Mouse (Mus musculus) kidney, adult 9 months (tissue): ENCODE measurements around the gene Gm28827.
"Not testable (repeated sequence)": the region's sequence is repeated elsewhere in the genome, so short reads cannot be mapped to it uniquely, and the experiment has no call there.

Experiments
- DNase-seq: peaks from one replicate; pipeline ENCODE4 v3.0.0; 2022

Gene Gm28827

GRCm38 (mm10) chrY:83030647-83031046, at the start of gene Gm28827:
Gm28827 (plus strand) TSS chrY:83030947.
- DNase-seq = not testable (repeated sequence)
